Mouse (Mus musculus) lung, postnatal 0 days (tissue): Measurements from ENCODE around the gene Fbxl19. TPM values are rescaled to one million over a fixed set of nuclear protein-coding genes. Genes with fewer than 3 reads are reported as not detected.

Source experiments
- ATAC-seq: fragments of 200-750 bp; cut with Nextera tagmentation; 2 replicates; pipeline ENCODE4 v1.8.0; 2017; ENCODE audit warnings: moderate library complexity
- DNase-seq: peaks from one replicate; pipeline ENCODE4 v3.0.0-alpha.2; 2016; ENCODE audit warnings: low spot score
- H3K27ac ChIP-seq: fragments of 300-500 bp; sonication (generic); 2 replicates; pipeline ENCODE4 v1.5.1; 2014; ENCODE audit warnings: antibody characterized with exemption, mild to moderate bottlenecking, low read length, mixed read lengths
- H3K27me3 ChIP-seq: fragments of 300-500 bp; sonication (generic); replicated peaks from 2 replicates; pipeline ENCODE4 v1.6.1; 2014; ENCODE audit warnings: low read length, mixed read lengths; ENCODE audit not compliant: insufficient read depth
- H3K36me3 ChIP-seq: fragments of 300-500 bp; sonication (generic); 2 replicates; pipeline ENCODE4 v1.6.1; 2014; ENCODE audit warnings: low read length, mixed read lengths; ENCODE audit not compliant: insufficient read depth
- H3K4me1 ChIP-seq: fragments of 300-500 bp; sonication (generic); 2 replicates; pipeline ENCODE4 v1.6.1; 2014; ENCODE audit warnings: antibody characterized with exemption, low read depth, low read length, mixed read lengths; ENCODE audit not compliant: insufficient read depth
- H3K4me2 ChIP-seq: fragments of 300-500 bp; sonication (generic); replicated peaks from 2 replicates; pipeline ENCODE4 v1.6.1; 2014; ENCODE audit warnings: low read depth, mild to moderate bottlenecking, low read length, moderate library complexity, mixed read lengths
- H3K4me3 ChIP-seq: fragments of 300-500 bp; sonication (generic); 2 replicates; pipeline ENCODE4 v1.5.1; 2014; ENCODE audit warnings: low read depth, low read length
- H3K9ac ChIP-seq: fragments of 300-500 bp; sonication (generic); replicated peaks from 2 replicates; pipeline ENCODE4 v1.6.1; 2014; ENCODE audit warnings: low read depth, mild to moderate bottlenecking
- H3K9me3 ChIP-seq: fragments of 300-500 bp; sonication (generic); 2 replicates; pipeline ENCODE4 v1.6.1; 2016; ENCODE audit warnings: low read length, mixed read lengths
- CTCF ChIP-seq: IDR thresholded peaks from 2 replicates; pipeline ENCODE4 v1.5.1; 2016; ENCODE audit warnings: antibody characterized with exemption, mild to moderate bottlenecking
- EP300 ChIP-seq: IDR thresholded peaks from 2 replicates; pipeline ENCODE4 v1.6.1; 2016; ENCODE audit warnings: antibody characterized with exemption, mild to moderate bottlenecking, control low read depth
- WGBS: fragments of 180-500 bp; shearing (Covaris S2); extraction: QIAGEN DNeasy Blood & Tissue Kit; methylation state at CpG from one replicate; pipeline ENCODE4 v1.1.7; 2014; 5-methylcytosine and 5-hydroxymethylcytosine counted together
- polyA plus RNA-seq: library from polyadenylated mRNA; unstranded; fragments of >200 nt; fragmentation: Nextera tagmentation; extraction: Ambion mirVana; gene quantifications from 2 replicates; pipeline ENCODE4 v1.2.1, GENCODE M21; 2015

Fbxl19 gene
- polyA plus RNA-seq, 1 experiment from 2014 or later: 1.6 TPM

DNA sequence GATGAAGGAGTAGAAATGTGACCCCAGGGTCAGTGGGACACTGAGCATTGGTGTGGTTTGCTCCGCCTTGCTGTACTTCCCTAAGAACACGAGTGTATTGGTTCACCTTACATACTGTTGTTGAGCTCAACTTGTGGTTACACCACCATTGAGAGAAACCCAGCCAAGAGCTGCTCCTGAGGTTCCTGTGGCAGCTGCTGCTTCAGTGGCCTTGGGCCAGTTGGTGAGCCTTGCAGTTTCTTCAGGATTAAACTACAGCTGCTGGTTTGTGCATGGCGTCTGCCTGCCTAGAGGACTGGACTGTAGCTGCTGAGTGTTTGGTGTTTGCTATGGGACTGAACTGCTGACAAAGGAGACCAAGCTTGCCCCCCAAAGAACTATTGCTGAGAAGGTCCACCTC is 32.9 kb upstream of the Fbxl19 start:
- Histone ChIP-seq H3K9me3 (no peaks in the 10 kb centered on the region), H3K9ac (no peak overlapping the region), H3K4me3 (no peak overlapping the region), H3K4me2 (no peak overlapping the region), H3K4me1 (peaks cover 8% of the 10 kb centered on the region; the same call in 1 of the 2 replicates), H3K27ac (no peak overlapping the region), H3K27me3 (no peaks in the 10 kb centered on the region), H3K36me3 (0 out of 2 replicates have a peak, but pooled peaks cover 2% of the 10 kb centered on the region)
- no peak for TF ChIP-seq EP300
- WGBS: 46% methylated on average over 3 of the region's 3 CpGs
- ATAC-seq (no peak), DNase-seq (peak; percentile 16)

DNA sequence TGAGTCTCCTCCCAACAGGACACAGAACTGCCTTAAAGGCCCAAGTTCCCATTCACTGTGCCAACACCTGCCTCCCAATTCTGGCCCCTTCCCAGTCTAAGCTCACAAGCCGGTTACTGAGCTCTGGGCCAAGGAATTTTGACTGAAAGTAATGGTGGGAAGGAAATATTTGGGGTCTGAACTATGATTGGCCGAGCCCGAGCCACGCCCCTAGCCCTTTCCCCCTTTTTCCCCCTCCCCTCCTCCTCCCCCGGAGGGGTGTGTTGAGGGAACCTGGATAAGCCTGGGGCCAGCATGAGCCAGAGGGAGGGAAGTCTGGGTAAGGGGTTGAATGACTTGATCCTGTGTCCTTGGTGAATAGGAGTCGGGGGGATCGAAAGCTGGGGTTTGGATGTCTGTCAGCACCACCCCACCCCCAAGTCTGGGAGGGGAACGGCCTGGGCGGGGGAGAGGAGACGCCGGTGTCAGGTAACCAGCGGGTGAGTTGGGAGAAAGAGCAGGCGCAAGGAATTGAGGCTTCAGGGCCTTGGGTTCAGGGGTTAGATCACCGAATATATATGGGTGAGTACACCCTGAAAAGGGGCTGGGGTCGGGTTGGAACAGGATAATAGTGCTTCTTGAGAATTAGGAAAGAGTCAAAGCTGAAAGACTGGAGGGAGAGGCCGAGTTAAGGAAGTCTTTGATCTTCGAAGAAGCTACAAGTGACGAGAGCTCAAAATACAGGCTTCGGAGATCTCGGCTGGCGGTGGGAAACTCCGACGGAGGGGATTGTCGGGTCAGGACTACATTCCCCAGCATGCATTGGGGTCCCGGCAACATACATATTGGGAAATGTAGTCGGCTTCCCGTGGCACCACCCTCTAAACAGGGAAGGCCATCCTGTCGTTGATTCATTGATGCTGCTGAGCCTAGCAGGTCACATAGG is 31.6 kb upstream of the Fbxl19 start, which contains the start of gene Ctf1:
Gene Ctf1 (plus strand): TSS at position 276 of the 925 bp plus-strand sequence.
- H3K4me3 ChIP-seq: peak within 1 kb of the TSS; percentile 37
- H3K4me2 ChIP-seq: peak within 1 kb of the TSS; percentile 60
- H3K4me1 ChIP-seq: peaks cover 8% of the 10 kb centered on the region; the same call in 1 of the 2 replicates
- no peak for TF ChIP-seq CTCF
- TF ChIP-seq EP300: no peak; the same call in 1 of the 2 replicates
- no peaks in the 10 kb centered on the region for H3K36me3 ChIP-seq
- H3K27ac ChIP-seq: peak within 1 kb of the TSS; percentile 86
- WGBS: 4% methylated on average over 27 of the region's 28 CpGs
- H3K9me3 ChIP-seq: no peaks in the 10 kb centered on the region
- peak; percentile 47 for ATAC-seq
- DNase-seq: peak; percentile 94
- H3K9ac ChIP-seq: peak within 1 kb of the TSS; percentile 36; the same call in 1 of the 2 replicates
- H3K27me3 ChIP-seq: no peaks in the 10 kb centered on the region

DNA sequence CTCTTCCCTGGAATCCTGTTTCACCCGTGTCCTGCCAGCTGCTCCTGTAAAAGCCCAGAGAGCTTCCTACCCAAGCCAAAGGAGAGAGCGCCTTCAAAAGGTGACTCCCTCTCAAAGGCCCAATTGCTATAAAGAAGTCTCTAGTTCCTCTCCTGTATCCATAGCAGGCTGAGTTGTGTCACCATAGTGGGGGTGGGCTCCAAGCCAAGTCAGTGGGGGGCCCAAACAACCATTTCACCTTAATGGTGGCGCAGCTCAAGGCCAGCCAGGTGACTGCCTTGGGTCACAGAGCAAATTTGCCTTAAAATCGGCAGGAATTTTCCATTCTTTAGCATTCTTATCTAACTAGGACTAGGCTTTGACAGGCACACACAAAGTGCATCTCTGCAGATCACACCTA is 29.5 kb upstream of the Fbxl19 start:
- no peak for TF ChIP-seq EP300
- no peak for TF ChIP-seq CTCF
- no peak for ATAC-seq
- H3K9ac ChIP-seq: no peak overlapping the region
- H3K27ac ChIP-seq: no peak overlapping the region
- H3K9me3 ChIP-seq: no peaks in the 10 kb centered on the region
- no peak overlapping the region for H3K4me2 ChIP-seq
- DNase-seq: no peak
- H3K27me3 ChIP-seq: no peaks in the 10 kb centered on the region
- H3K4me3 ChIP-seq: no peak overlapping the region
- 0 out of 2 replicates have a peak, but pooled peaks cover 4% of the 10 kb centered on the region for H3K4me1 ChIP-seq
- 77% methylated on average over 4 of the region's 4 CpGs for WGBS
- H3K36me3 ChIP-seq: no peaks in the 10 kb centered on the region

DNA sequence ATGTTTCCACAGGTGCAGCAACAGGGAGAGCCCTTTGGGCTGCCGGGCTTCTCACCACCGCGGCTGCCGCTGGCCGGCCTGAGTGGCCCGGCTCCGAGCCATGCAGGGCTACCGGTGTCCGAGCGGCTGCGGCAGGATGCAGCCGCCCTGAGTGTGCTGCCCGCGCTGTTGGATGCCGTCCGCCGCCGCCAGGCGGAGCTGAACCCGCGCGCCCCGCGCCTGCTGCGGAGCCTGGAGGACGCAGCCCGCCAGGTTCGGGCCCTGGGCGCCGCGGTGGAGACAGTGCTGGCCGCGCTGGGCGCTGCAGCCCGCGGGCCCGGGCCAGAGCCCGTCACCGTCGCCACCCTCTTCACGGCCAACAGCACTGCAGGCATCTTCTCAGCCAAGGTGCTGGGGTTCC is 27.4 kb upstream of the Fbxl19 start:
- peak; percentile 64 for ATAC-seq
- H3K4me3 ChIP-seq: no peak overlapping the region
- TF ChIP-seq EP300 (no peak), CTCF (peak; percentile 76)
- H3K9me3 ChIP-seq: no peaks in the 10 kb centered on the region
- H3K27me3 ChIP-seq: no peaks in the 10 kb centered on the region
- H3K36me3 ChIP-seq: no peaks in the 10 kb centered on the region
- no peaks in the 10 kb centered on the region for H3K4me1 ChIP-seq
- H3K4me2 ChIP-seq: peak overlapping the region; percentile 48
- no peak overlapping the region for H3K27ac ChIP-seq
- DNase-seq: peak; percentile 61
- 2% methylated on average over 24 of the region's 41 CpGs for WGBS
- no peak overlapping the region for H3K9ac ChIP-seq

DNA sequence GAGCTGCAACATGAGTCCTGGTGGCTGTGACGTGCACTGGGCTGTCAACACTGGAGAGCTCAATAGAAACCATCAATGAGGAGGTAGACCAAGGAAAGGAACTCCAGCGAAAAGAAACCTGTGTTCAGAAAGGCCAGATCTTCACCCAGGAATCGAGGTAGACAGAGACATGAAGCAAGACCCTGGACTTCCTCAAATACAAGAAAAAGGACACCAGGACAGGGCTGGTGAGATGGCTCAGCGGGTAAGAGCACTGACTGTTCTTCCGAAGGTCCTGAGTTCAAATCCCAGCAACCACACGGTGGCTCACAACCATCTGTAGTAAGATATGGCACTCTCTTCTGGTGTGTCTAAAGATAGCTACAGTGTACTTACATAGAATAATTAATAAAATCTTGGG is 26.0 kb upstream of the Fbxl19 start:
- 84% methylated on average over 6 of the region's 6 CpGs for WGBS
- Histone ChIP-seq H3K27me3 (no peaks in the 10 kb centered on the region), H3K9me3 (no peaks in the 10 kb centered on the region), H3K4me3 (no peak overlapping the region), H3K27ac (no peak overlapping the region), H3K9ac (no peak overlapping the region), H3K36me3 (no peaks in the 10 kb centered on the region), H3K4me2 (no peak overlapping the region), H3K4me1 (no peaks in the 10 kb centered on the region)
- ATAC-seq: no peak
- TF ChIP-seq CTCF (no peak), EP300 (no peak)
- no peak for DNase-seq

DNA sequence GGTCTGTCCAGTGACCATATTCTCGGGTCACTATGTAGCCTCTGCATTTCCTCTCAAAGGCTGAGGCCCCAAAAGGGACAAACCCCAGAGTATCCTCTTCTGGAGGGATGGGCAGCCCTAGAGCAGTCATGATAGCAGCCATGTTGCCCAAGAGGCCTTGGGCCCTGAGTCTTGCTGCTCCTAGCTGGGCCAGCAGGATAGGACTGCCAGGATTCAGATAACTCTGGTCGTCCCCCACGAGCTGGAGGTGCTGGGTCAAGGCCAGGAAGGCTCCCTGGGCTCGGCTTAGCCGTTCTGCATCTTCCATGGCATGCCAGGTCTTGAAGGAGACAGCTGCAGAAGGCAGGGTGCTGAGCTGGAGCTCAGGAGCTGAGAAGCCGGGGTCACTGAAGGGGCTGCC is 25.1 kb upstream of the Fbxl19 start:
- Histone ChIP-seq H3K9ac (no peak overlapping the region), H3K4me1 (no peaks in the 10 kb centered on the region), H3K9me3 (no peaks in the 10 kb centered on the region), H3K36me3 (no peaks in the 10 kb centered on the region), H3K27ac (no peak overlapping the region), H3K4me2 (no peak overlapping the region), H3K4me3 (no peak overlapping the region), H3K27me3 (no peaks in the 10 kb centered on the region)
- no peak for DNase-seq
- no peak for ATAC-seq
- no peak for TF ChIP-seq EP300
- no peak for TF ChIP-seq CTCF
- 87% methylated on average over 6 of the region's 6 CpGs for WGBS
